Mouse (Mus musculus): ENCODE data around the gene Gm10282. TPM values are rescaled to one million over a fixed set of nuclear protein-coding genes. Genes with fewer than 3 reads are reported as not detected.

The Gm10282 gene
- polyA plus RNA-seq, 1 experiment from 2014 or later, result 7.8 TPM

DNA sequence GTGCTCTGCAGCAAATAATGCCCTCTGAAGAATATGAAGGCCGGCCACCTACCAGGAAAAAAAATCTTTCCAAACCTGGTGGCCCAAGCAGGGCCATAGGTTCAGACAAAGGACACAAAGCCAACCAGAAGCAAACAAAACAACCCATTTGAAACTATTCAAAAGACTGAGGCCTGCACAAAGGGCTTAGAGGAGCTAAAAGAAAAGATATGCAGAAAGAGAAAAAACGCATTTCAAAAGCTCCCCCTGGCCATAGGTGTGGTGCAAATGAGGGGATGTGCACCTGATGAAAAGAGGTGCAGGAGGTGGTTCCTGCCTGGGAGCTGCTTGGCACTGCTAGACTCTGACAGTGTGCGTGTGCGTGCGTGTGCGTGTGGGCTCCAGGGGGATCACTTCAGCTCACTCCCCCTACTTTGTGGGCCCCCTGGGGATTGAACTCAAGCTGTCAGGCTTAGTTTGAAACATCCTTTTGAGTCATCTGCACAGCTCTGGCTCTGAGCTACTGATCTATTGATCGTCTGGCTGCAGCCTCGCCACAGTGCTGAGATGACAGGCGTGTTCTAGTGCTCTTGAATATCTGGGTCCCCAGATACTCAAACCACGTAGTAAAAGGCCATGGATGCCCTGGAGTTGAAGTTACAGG, 11.1 kb upstream of the Gm10282 start:
- Histone ChIP-seq H3K9me3 (ENCODE audit: control insufficient read depth) (no peaks in the 10 kb centered on the region), H3K4me3 (ENCODE audit: low read depth, low read length) (no peak overlapping the region), H3K9ac (ENCODE audit: low read depth, low read length) (no peak overlapping the region), H3K4me1 (replicated peaks; ENCODE audit: control insufficient read depth, insufficient read depth, low read length) (no peaks in the 10 kb centered on the region; the same call in 1 of the 2 replicates), H3K36me3 (ENCODE audit: control insufficient read depth, insufficient read depth) (no peaks in the 10 kb centered on the region), H3K27me3 (replicated peaks; ENCODE audit: control insufficient read depth, insufficient read depth, low read length) (peaks cover 20% of the 10 kb centered on the region), H3K4me2 (replicated peaks; ENCODE audit: low read depth) (no peak overlapping the region), H3K27ac (ENCODE audit: low read depth, low read length) (no peak overlapping the region)
- 71% methylated on average over 10 of the region's 10 CpGs for WGBS
- TF ChIP-seq CTCF (IDR thresholded peaks at IDR 0.05; ENCODE audit: low read depth), result no peak
- ATAC-seq, result no peak

DNA sequence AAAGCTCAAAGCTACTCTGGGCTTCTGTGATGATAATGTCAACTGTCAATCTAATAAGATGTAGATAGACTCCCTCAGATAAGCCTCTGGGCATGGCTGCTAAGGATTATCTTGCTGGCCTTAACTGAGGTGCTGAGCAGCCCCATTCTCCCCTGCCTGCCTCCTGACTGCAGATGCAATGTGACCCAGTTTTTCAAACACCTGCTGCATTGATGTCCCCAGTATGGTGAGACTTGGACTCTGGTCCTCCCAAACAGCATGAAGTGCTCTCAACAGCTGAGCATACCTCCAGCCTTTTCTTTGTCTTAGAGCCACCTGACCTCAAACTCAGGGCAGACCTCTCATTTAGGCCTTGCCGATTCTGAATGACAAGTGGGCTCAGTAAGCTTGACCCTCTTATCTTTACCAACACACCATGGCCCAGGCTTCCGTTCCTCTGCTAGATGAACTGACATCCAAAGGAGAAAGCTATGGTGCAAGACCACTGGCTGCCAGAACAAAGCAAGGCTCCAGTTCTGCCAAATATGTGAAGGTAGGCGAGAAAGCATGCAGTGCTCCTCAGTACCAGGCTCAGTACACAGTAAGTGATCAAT, 8.0 kb upstream of the Gm10282 start:
- Histone ChIP-seq H3K4me3 (ENCODE audit: low read depth, low read length) (no peak overlapping the region), H3K9ac (ENCODE audit: low read depth, low read length) (no peak overlapping the region), H3K4me2 (replicated peaks; ENCODE audit: low read depth) (no peak overlapping the region), H3K27me3 (replicated peaks; ENCODE audit: control insufficient read depth, insufficient read depth, low read length) (no peaks in the 10 kb centered on the region), H3K36me3 (ENCODE audit: control insufficient read depth, insufficient read depth) (no peaks in the 10 kb centered on the region), H3K4me1 (replicated peaks; ENCODE audit: control insufficient read depth, insufficient read depth, low read length) (no peaks in the 10 kb centered on the region), H3K27ac (ENCODE audit: low read depth, low read length) (no peak overlapping the region), H3K9me3 (ENCODE audit: control insufficient read depth) (no peaks in the 10 kb centered on the region)
- 65% methylated on average over 3 of the region's 3 CpGs for WGBS
- TF ChIP-seq CTCF (IDR thresholded peaks at IDR 0.05; ENCODE audit: low read depth), result no peak
- ATAC-seq, result no peak

DNA sequence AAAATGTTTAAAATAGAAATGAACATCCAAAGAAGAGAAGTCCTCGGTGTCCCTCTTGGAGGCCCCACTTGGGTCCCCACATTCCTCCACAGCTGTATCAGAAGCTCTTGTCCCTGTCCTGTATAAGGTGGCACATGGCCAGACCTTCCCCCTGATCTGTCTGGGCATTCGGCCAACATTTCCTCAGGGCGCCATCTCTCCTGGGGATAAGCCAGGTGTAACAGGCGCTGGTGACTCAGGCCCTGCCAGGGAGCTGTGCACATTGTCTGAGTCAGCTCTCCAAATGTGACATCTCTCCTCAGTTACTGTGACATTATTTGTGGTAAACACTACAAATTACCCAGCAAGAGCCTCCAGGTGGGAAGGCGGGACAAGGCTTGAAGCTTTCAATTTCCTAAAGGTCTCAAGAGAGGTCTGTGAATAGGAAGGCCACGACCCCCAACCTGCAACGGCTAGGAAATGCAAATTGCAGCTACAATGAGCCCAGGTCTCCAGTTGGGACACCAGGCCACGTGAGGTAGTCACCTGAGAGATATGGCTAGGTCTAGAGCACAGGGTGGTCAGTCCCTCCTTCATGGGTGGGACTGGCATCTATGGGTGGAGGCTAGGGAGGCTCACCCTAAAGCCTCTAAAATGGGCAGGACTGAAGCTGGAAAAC, 5.9 kb upstream of the Gm10282 start:
- Histone ChIP-seq H3K36me3 (ENCODE audit: control insufficient read depth, insufficient read depth) (no peaks in the 10 kb centered on the region), H3K4me1 (replicated peaks; ENCODE audit: control insufficient read depth, insufficient read depth, low read length) (no peaks in the 10 kb centered on the region), H3K9me3 (ENCODE audit: control insufficient read depth) (no peaks in the 10 kb centered on the region), H3K4me2 (replicated peaks; ENCODE audit: low read depth) (no peak overlapping the region), H3K4me3 (ENCODE audit: low read depth, low read length) (no peak overlapping the region), H3K9ac (ENCODE audit: low read depth, low read length) (no peak overlapping the region), H3K27ac (ENCODE audit: low read depth, low read length) (no peak overlapping the region), H3K27me3 (replicated peaks; ENCODE audit: control insufficient read depth, insufficient read depth, low read length) (no peaks in the 10 kb centered on the region)
- 47% methylated on average over 8 of the region's 8 CpGs for WGBS
- TF ChIP-seq CTCF (IDR thresholded peaks at IDR 0.05; ENCODE audit: low read depth), result no peak
- ATAC-seq, result peak; percentile 45; the same call in 1 of the 2 replicates

DNA sequence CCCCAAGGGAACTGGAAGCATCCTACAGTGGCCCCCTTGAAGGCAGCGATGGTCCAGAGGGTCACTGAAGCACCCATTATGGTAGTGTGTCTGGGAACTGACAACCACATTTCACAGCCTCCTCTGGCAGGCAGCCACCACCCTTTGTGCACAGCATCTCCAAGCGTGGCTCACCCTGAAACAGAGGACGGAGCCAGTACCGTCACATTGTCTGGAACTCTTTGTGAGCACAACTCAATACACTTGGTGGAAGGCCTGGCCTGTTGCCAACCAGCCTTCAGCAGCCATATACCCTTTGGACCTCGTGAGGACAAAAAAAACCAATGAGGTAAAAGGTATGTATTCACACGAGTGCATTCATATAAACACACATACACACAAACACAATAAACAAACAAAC, 3.2 kb upstream of the Gm10282 start:
- peak; percentile 56; the same call in 1 of the 2 replicates for ATAC-seq
- H3K4me1 ChIP-seq (replicated peaks; ENCODE audit: control insufficient read depth, insufficient read depth, low read length), result no peaks in the 10 kb centered on the region
- 35% methylated on average over 6 of the region's 6 CpGs for WGBS
- H3K9me3 ChIP-seq (ENCODE audit: control insufficient read depth), result no peaks in the 10 kb centered on the region
- H3K4me2 ChIP-seq (replicated peaks; ENCODE audit: low read depth), result no peak overlapping the region
- H3K36me3 ChIP-seq (ENCODE audit: control insufficient read depth, insufficient read depth), result no peaks in the 10 kb centered on the region
- no peak for TF ChIP-seq CTCF (IDR thresholded peaks at IDR 0.05; ENCODE audit: low read depth)
- H3K4me3 ChIP-seq (ENCODE audit: low read depth, low read length), result no peak overlapping the region
- H3K9ac ChIP-seq (ENCODE audit: low read depth, low read length), result no peak overlapping the region
- H3K27ac ChIP-seq (ENCODE audit: low read depth, low read length), result no peak overlapping the region
- no peaks in the 10 kb centered on the region for H3K27me3 ChIP-seq (replicated peaks; ENCODE audit: control insufficient read depth, insufficient read depth, low read length)

DNA sequence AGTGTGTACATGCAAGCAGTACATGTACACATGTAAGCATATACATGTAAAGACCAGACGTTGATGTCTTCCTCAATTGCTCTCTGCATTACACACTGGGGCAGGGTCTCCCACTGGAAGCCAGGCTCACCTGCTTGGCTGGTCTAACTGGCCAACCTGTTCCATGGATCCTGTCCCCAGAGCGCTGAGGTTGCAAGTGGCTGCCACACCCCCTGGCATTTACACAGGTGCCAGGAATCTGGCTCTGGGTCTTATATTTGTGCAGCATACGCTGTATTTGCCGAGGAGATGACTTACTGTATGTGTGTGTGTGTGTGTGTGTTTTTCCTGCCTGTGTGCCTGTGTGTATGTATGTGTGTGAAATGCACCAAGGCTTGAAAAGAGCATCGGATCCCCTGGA, 1.9 kb upstream of the Gm10282 start:
- Histone ChIP-seq H3K9me3 (ENCODE audit: control insufficient read depth) (no peaks in the 10 kb centered on the region), H3K4me3 (ENCODE audit: low read depth, low read length) (no peak overlapping the region), H3K4me1 (replicated peaks; ENCODE audit: control insufficient read depth, insufficient read depth, low read length) (no peaks in the 10 kb centered on the region), H3K27me3 (replicated peaks; ENCODE audit: control insufficient read depth, insufficient read depth, low read length) (no peaks in the 10 kb centered on the region), H3K4me2 (replicated peaks; ENCODE audit: low read depth) (no peak overlapping the region), H3K36me3 (ENCODE audit: control insufficient read depth, insufficient read depth) (no peaks in the 10 kb centered on the region), H3K27ac (ENCODE audit: low read depth, low read length) (no peak overlapping the region), H3K9ac (ENCODE audit: low read depth, low read length) (no peak overlapping the region)
- 72% methylated on average over 5 of the region's 5 CpGs for WGBS
- no peak for TF ChIP-seq CTCF (IDR thresholded peaks at IDR 0.05; ENCODE audit: low read depth)
- no peak for ATAC-seq

DNA sequence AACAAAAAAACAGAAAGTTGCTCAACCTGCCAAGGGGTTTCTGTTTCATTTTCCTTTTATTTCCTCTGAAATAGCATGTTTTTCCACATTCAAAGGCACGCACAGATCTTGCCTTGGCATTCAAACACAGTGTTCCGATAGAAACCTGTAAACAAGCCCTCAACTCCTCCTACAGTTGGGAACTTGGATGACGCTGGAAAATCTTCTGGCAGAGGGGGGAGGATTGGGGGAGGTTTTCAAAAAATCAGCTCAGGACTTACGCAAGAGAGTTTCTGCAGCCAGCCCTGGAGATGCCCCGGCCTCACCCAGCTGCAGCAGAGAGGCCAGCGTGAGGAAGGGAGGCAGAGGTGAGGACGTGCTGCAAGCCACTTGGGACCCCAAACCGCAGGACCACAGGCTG, 1.4 kb downstream of the Gm10282 start:
- no peaks in the 10 kb centered on the region for H3K4me1 ChIP-seq (replicated peaks; ENCODE audit: control insufficient read depth, insufficient read depth, low read length)
- no peak overlapping the region for H3K9ac ChIP-seq (ENCODE audit: low read depth, low read length)
- H3K27me3 ChIP-seq (replicated peaks; ENCODE audit: control insufficient read depth, insufficient read depth, low read length), result no peaks in the 10 kb centered on the region
- H3K9me3 ChIP-seq (ENCODE audit: control insufficient read depth), result no peaks in the 10 kb centered on the region
- no peak overlapping the region for H3K4me3 ChIP-seq (ENCODE audit: low read depth, low read length)
- peak; percentile 30 for TF ChIP-seq CTCF (IDR thresholded peaks at IDR 0.05; ENCODE audit: low read depth)
- no peaks in the 10 kb centered on the region for H3K36me3 ChIP-seq (ENCODE audit: control insufficient read depth, insufficient read depth)
- H3K4me2 ChIP-seq (replicated peaks; ENCODE audit: low read depth), result 0 out of 2 replicates have a peak overlapping the region, but pooled peaks have one; percentile 1
- no peak overlapping the region for H3K27ac ChIP-seq (ENCODE audit: low read depth, low read length)
- ATAC-seq, result peak; percentile 36; the same call in 1 of the 2 replicates
- 38% methylated on average over 8 of the region's 8 CpGs for WGBS

Measured in intestine, postnatal 0 days (tissue).